Mouse (Mus musculus) brain, adult 2 months (tissue): ENCODE results near the gene Mafk.

Experiments
- DNase-seq: peaks from one replicate; pipeline ENCODE4 v3.0.0; 2011; ENCODE audit warnings: low read depth, low spot score

The Mafk gene

GRCm38 (mm10) chr5:139817292-139817691 is 26.0 kb downstream of the Mafk start:
- no peak for DNase-seq

GRCm38 (mm10) chr5:139818056-139818455 is 26.7 kb downstream of the Mafk start:
- DNase-seq, result no peak

- peak; percentile 49 for DNase-seq
These were observed 27.5 kb downstream of the Mafk start for GRCm38 (mm10) chr5:139818801-139819200.

- DNase-seq, result no peak
These were observed 28.3 kb downstream of the Mafk start, which contains the start of gene Tmem184a for GRCm38 (mm10) chr5:139819538-139820181. TSS of gene Tmem184a (minus strand) at chr5:139819917.

- no peak for DNase-seq
These were observed 30.4 kb downstream of the Mafk start for GRCm38 (mm10) chr5:139821466-139822459.

GRCm38 (mm10) chr5:139824531-139824930 is 33.2 kb downstream of the Mafk start:
- DNase-seq, result no peak

GRCm38 (mm10) chr5:139825947-139826346 is 34.6 kb downstream of the Mafk start:
- no peak for DNase-seq

GRCm38 (mm10) chr5:139826357-139827055 is 35.2 kb downstream of the Mafk start, which contains the start of the genes Gm26938 and Psmg3:
TSS of gene Gm26938 (minus strand) at chr5:139826407.
TSS of gene Psmg3 (minus strand) at chr5:139826885.
- DNase-seq, result peak; percentile 95

- no peak for DNase-seq
These were observed 36.3 kb downstream of the Mafk start for GRCm38 (mm10) chr5:139827593-139827992.

GRCm38 (mm10) chr5:139829384-139829783 is 38.1 kb downstream of the Mafk start:
- peak; percentile 68 for DNase-seq

GRCm38 (mm10) chr5:139830734-139831133 is 39.4 kb downstream of the Mafk start:
- no peak for DNase-seq

GRCm38 (mm10) chr5:139832125-139832524 is 40.8 kb downstream of the Mafk start:
- no peak for DNase-seq

GRCm38 (mm10) chr5:139835706-139836105 is 44.4 kb downstream of the Mafk start:
- DNase-seq, result peak; percentile 28

- DNase-seq, result peak; percentile 51
These were observed 47.2 kb downstream of the Mafk start for GRCm38 (mm10) chr5:139838476-139838892.

- DNase-seq, result no peak
These were observed 47.8 kb downstream of the Mafk start for GRCm38 (mm10) chr5:139839142-139839541.

- DNase-seq, result peak; percentile 28
These were observed 58.5 kb downstream of the Mafk start for GRCm38 (mm10) chr5:139849626-139850320.
